Mouse (Mus musculus): ENCODE results near the gene Filip1l. TPM values are rescaled to one million over a fixed set of nuclear protein-coding genes. Genes with fewer than 3 reads are reported as not detected.
A peak's percentile ranks its signal among the peaks of the same experiment; 100 is the strongest.

The Filip1l gene
- polyA plus RNA-seq, 1 experiment from 2014 or later: 30.4 TPM

DNA sequence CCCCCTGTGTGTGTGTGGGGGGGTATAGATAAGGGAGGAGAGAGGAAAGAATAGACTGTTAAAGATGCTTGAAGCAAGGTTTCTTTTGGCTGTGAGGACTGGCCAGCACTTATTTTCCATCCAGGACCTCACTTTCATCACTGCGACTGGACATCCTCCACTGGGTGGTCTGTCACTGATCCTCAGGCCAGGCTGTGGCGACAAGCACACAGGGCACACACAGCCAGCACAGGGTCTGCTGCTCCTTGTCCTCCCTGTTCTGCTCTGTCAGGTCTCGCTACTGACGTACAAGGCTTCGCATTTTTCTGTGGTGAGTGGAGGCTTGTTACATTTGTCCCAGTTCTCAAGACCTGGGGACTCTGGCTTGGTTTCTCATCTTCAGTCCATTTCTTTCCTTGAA is 66.4 kb downstream of the Filip1l start:
- DNase-seq (ENCODE audit: low spot score): no peak
- H3K4me2 ChIP-seq (ENCODE audit: low read length): no peak overlapping the region

DNA sequence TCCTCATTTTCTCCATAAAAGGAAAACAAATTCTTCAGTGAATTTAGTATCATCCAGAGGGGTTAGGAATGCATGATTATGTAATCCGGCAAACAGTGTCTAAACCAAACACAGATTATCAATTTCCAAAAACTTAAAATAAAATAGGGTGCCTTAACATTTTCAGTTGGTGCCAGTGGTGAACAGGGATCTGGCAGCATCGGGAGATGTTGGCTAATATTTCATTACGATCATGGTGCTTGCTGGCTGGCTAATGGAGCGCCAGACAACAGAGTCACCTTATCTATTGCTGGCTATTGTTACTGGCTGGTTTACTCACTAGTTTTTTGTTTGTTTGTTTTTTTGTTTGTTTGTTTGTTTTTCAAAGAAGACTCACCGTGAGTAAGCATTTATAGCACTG is 67.0 kb downstream of the Filip1l start:
- ATAC-seq (replicated peaks; ENCODE audit: low FRiP score, low read depth) (no peak), DNase-seq (ENCODE audit: low spot score) (no peak)
- H3K9me3 ChIP-seq (replicated peaks; ENCODE audit: low read length): no peaks in the 10 kb centered on the region
- no peak overlapping the region for H3K27ac ChIP-seq
- no peaks in the 10 kb centered on the region for H3K27me3 ChIP-seq (ENCODE audit: insufficient read depth, low read length)
- no peak for TF ChIP-seq CTCF (IDR thresholded peaks at IDR 0.05; ENCODE audit: low read depth)
- WGBS: 80% methylated on average over 5 of the region's 5 CpGs
- H3K4me3 ChIP-seq (replicated peaks; ENCODE audit: low read depth, low read length): no peak overlapping the region
- H3K36me3 ChIP-seq (ENCODE audit: insufficient read depth, low read length): no peaks in the 10 kb centered on the region
- no peak overlapping the region for H3K4me2 ChIP-seq (ENCODE audit: low read length)
- H3K4me1 ChIP-seq (replicated peaks; ENCODE audit: insufficient read depth, low read length): peaks cover 23% of the 10 kb centered on the region
- H3K9ac ChIP-seq (ENCODE audit: low read depth, low read length): no peak overlapping the region

More for the DNA sequence above, 66.4 kb downstream of the Filip1l start:
- 0 out of 2 replicates have a peak overlapping the region, but pooled peaks have one; percentile 32 for H3K27ac ChIP-seq
- no peaks in the 10 kb centered on the region for H3K36me3 ChIP-seq (ENCODE audit: insufficient read depth, low read length)
- H3K27me3 ChIP-seq (ENCODE audit: insufficient read depth, low read length): no peaks in the 10 kb centered on the region
- TF ChIP-seq CTCF (IDR thresholded peaks at IDR 0.05; ENCODE audit: low read depth): no peak
- no peak overlapping the region for H3K4me3 ChIP-seq (replicated peaks; ENCODE audit: low read depth, low read length)
- no peaks in the 10 kb centered on the region for H3K9me3 ChIP-seq (replicated peaks; ENCODE audit: low read length)
- no peak overlapping the region for H3K9ac ChIP-seq (ENCODE audit: low read depth, low read length)
- ATAC-seq (replicated peaks; ENCODE audit: low FRiP score, low read depth): peak; percentile 44; the same call in 1 of the 2 replicates
- peaks cover 23% of the 10 kb centered on the region for H3K4me1 ChIP-seq (replicated peaks; ENCODE audit: insufficient read depth, low read length)
- WGBS: 39% methylated on average over 5 of the region's 5 CpGs

GRCm38 (mm10) chr16:57420773-57421556 is 68.1 kb downstream of the Filip1l start:
- H3K27me3 ChIP-seq (ENCODE audit: insufficient read depth, low read length): no peaks in the 10 kb centered on the region
- no peaks in the 10 kb centered on the region for H3K36me3 ChIP-seq (ENCODE audit: insufficient read depth, low read length)
- H3K9ac ChIP-seq (ENCODE audit: low read depth, low read length): no peak overlapping the region
- DNase-seq (ENCODE audit: low spot score): peak; percentile 81
- H3K27ac ChIP-seq: peak overlapping the region; percentile 70
- no peaks in the 10 kb centered on the region for H3K9me3 ChIP-seq (replicated peaks; ENCODE audit: low read length)
- H3K4me1 ChIP-seq (replicated peaks; ENCODE audit: insufficient read depth, low read length): peaks cover 23% of the 10 kb centered on the region
- 20% methylated on average over 8 of the region's 8 CpGs for WGBS
- ATAC-seq (replicated peaks; ENCODE audit: low FRiP score, low read depth): no peak
- TF ChIP-seq CTCF (IDR thresholded peaks at IDR 0.05; ENCODE audit: low read depth): no peak
- no peak overlapping the region for H3K4me2 ChIP-seq (ENCODE audit: low read length)
- H3K4me3 ChIP-seq (replicated peaks; ENCODE audit: low read depth, low read length): no peak overlapping the region

DNA sequence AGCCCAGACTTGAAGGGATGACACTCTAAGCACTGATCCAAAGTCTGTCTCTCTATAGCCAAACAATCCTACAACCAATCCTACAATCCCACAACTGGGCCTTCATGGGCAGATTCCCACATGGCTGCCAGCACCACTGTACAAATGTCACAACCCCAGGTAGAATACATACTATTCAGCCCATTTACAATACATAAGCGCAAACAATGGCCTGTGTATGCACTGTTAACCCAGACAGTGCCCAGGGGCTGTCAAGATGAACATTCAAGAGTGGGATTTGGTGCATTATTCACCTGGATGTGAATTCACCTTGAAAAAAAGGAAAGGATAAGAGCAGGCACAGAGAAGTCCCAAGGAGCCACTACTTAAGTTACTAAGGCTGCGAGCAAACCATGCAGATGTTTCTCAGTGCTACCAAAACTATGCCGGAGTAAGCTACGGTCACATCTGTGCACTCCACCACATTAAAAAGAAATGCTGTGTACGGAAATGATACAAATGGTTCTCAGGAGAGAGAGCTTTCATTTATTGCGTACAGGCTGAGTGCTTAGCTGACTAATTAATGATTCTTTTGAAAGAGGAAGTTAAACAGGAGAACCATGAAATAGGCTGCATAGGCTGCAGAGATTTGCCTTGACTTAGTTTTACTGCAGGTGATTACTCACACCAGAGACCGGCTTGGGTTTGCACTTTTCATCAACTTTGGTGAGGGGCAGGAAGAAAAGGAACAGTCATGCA is 69.0 kb downstream of the Filip1l start:
- Histone ChIP-seq H3K4me2 (ENCODE audit: low read length) (no peak overlapping the region), H3K4me3 (replicated peaks; ENCODE audit: low read depth, low read length) (no peak overlapping the region), H3K27ac (peak overlapping the region; percentile 70), H3K9ac (ENCODE audit: low read depth, low read length) (no peak overlapping the region), H3K9me3 (replicated peaks; ENCODE audit: low read length) (no peaks in the 10 kb centered on the region), H3K4me1 (replicated peaks; ENCODE audit: insufficient read depth, low read length) (peaks cover 23% of the 10 kb centered on the region), H3K27me3 (ENCODE audit: insufficient read depth, low read length) (no peaks in the 10 kb centered on the region), H3K36me3 (ENCODE audit: insufficient read depth, low read length) (no peaks in the 10 kb centered on the region)
- DNase-seq (ENCODE audit: low spot score) (peak; percentile 59), ATAC-seq (replicated peaks; ENCODE audit: low FRiP score, low read depth) (no peak)
- 47% methylated on average over 7 of the region's 7 CpGs for WGBS
- no peak for TF ChIP-seq CTCF (IDR thresholded peaks at IDR 0.05; ENCODE audit: low read depth)

DNA sequence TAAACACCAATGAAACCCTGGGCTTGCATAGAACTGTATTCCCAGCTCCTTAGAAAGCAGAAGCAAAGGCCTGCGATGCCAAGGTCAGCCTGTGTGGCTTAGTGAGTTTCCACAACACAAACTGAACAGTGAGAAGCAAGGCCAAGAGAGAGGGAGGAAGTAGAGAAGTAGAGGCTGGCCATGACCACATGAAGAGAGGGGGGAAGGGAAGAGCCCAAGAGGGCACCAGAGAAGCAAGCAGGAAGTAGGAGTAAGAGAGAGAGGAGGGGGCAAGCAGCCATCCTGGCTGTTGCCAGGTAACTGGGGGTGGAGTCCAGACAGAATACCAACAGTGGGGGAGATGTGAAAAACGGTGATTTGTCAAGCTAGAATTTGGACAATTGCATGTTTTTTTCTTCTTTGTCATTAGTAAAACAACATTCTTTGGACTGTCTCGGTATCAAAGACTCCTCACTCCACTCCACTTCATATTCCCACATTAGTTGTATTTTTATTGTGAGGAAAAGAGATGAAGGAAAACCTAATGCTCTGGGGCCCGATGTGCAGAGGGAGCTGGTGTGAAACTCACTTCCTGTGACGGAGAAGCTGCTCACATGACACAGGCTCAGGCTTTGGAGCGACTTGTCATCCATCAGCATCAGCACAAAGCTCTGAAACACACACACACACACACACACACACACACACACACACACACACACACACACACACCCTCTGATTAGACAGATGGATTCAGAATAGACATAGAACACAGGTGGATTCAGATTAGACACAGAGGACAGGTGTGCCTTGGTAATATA is 70.3 kb downstream of the Filip1l start:
- Histone ChIP-seq H3K9ac (ENCODE audit: low read depth, low read length) (no peak overlapping the region), H3K4me1 (replicated peaks; ENCODE audit: insufficient read depth, low read length) (peaks cover 27% of the 10 kb centered on the region), H3K9me3 (replicated peaks; ENCODE audit: low read length) (no peaks in the 10 kb centered on the region), H3K4me3 (replicated peaks; ENCODE audit: low read depth, low read length) (no peak overlapping the region), H3K4me2 (ENCODE audit: low read length) (no peak overlapping the region), H3K27ac (peak overlapping the region; percentile 70; the same call in 1 of the 2 replicates), H3K36me3 (ENCODE audit: insufficient read depth, low read length) (no peaks in the 10 kb centered on the region), H3K27me3 (ENCODE audit: insufficient read depth, low read length) (no peaks in the 10 kb centered on the region)
- DNase-seq (ENCODE audit: low spot score): peak; percentile 39
- no peak for TF ChIP-seq CTCF (IDR thresholded peaks at IDR 0.05; ENCODE audit: low read depth)
- peak; percentile 71; the same call in 1 of the 2 replicates for ATAC-seq (replicated peaks; ENCODE audit: low FRiP score, low read depth)
- WGBS: 48% methylated on average over 6 of the region's 6 CpGs

GRCm38 (mm10) chr16:57426680-57427079 is 73.8 kb downstream of the Filip1l start:
- 61% methylated on average over 10 of the region's 10 CpGs for WGBS

More at GRCm38 (mm10) chr16:57426680-57427079, 73.8 kb downstream of the Filip1l start:
- H3K9ac ChIP-seq (ENCODE audit: low read depth, low read length): no peak overlapping the region
- no peak overlapping the region for H3K27ac ChIP-seq
- DNase-seq (ENCODE audit: low spot score) (no peak), ATAC-seq (replicated peaks; ENCODE audit: low FRiP score, low read depth) (no peak)
- H3K4me2 ChIP-seq (ENCODE audit: low read length): no peak overlapping the region
- peaks cover 19% of the 10 kb centered on the region; the same call in 1 of the 2 replicates for H3K4me1 ChIP-seq (replicated peaks; ENCODE audit: insufficient read depth, low read length)
- TF ChIP-seq CTCF (IDR thresholded peaks at IDR 0.05; ENCODE audit: low read depth): no peak
- no peaks in the 10 kb centered on the region for H3K36me3 ChIP-seq (ENCODE audit: insufficient read depth, low read length)
- no peaks in the 10 kb centered on the region for H3K27me3 ChIP-seq (ENCODE audit: insufficient read depth, low read length)
- H3K9me3 ChIP-seq (replicated peaks; ENCODE audit: low read length): no peaks in the 10 kb centered on the region
- no peak overlapping the region for H3K4me3 ChIP-seq (replicated peaks; ENCODE audit: low read depth, low read length)
